18 mouse cellular contexts compared by ENCODE assay signal in genomic region chr16:13208087-13208486, GRCm38 (mm10). TPM values are rescaled to one million over a fixed set of nuclear protein-coding genes. Genes with fewer than 3 reads are reported as not detected.
A peak's percentile ranks its signal among the peaks of the same experiment; 100 is the strongest.
DNase-seq lines count a peak whose midpoint lies in the region; ATAC-seq and TF ChIP-seq lines count a peak whose summit lies in the region.
"Had no signal": no experiment of that assay in that cellular context is flagged by ENCODE, and none has a peak within 500 bp of the region (broad histone marks: within the 10 kb centered on the region; RNA-seq: fewer than 3 reads in every experiment).

No protein-coding gene starts in this region.

- peak; percentile 6; the same call in 1 of the 2 replicates for ATAC-seq in frontal cortex, adult (ENCODE audit: low TSS enrichment)
- ATAC-seq in limb, embryonic 12.5 days (ENCODE audit: insufficient number of reproducible peaks, insufficient read depth, low FRiP score, low TSS enrichment, low read depth): peak; percentile 52; the same call in 1 of the 2 replicates
- no peak for ATAC-seq in forebrain, embryonic 15.5 days (replicated peaks)

- H3K9me3 ChIP-seq in limb, embryonic 12.5 days: no peaks in the 10 kb centered on the region
- H3K9me3 ChIP-seq in limb, embryonic 10.5 days (replicated peaks): no peaks in the 10 kb centered on the region
- H3K9me3 ChIP-seq in forebrain, embryonic 15.5 days: no peaks in the 10 kb centered on the region
- H3K9me3 ChIP-seq: embryonic facial prominence, embryonic 12.5 days; forebrain, embryonic 10.5 days; hindbrain, embryonic 13.5 days had no signal

- no peak overlapping the region for H3K9ac ChIP-seq in limb, embryonic 12.5 days (replicated peaks)
- H3K9ac ChIP-seq in forebrain, embryonic 15.5 days (replicated peaks): no peak overlapping the region
- H3K9ac ChIP-seq: embryonic facial prominence, embryonic 12.5 days; hindbrain, embryonic 13.5 days; liver, embryonic 14.5 days had no signal

- no peak overlapping the region for H3K4me3 ChIP-seq in limb, embryonic 12.5 days (replicated peaks)
- no peak overlapping the region for H3K4me3 ChIP-seq in limb, embryonic 10.5 days
- no peak overlapping the region for H3K4me3 ChIP-seq in olfactory bulb, adult 2 months (ENCODE audit: insufficient read depth, low read depth, low read length)
- no peak overlapping the region for H3K4me3 ChIP-seq in forebrain, embryonic 15.5 days
- H3K4me3 ChIP-seq: embryonic facial prominence, embryonic 12.5 days; forebrain, embryonic 10.5 days; hindbrain, embryonic 13.5 days had no signal

- no peak for TF ChIP-seq POLR2A in olfactory bulb, adult 2 months (IDR thresholded peaks at IDR 0.05; ENCODE audit: insufficient read depth, low read depth, low read length)

- no peak for DNase-seq in frontal cortex, postnatal 36 days (ENCODE audit: low spot score in 2 of 2)
- no peak for DNase-seq in limb, embryonic 10.5 days (ENCODE audit: low spot score)
- peak; percentile 39 for DNase-seq in NIH3T3 (ENCODE audit: low read depth)
- no peak for DNase-seq in right cerebral cortex, postnatal 36 days (ENCODE audit: low spot score in 2 of 2)
- DNase-seq: cerebellum, adult 8-10 months; kidney, adult 8-10 months; lung, postnatal 14 days; midbrain, embryonic 14.5 days; right cerebral cortex, postnatal 14 days; thymus, adult 2 months had no signal

- WGBS in limb, embryonic 12.5 days: 20% methylated on average over 3 of the region's 3 CpGs
- WGBS in limb, embryonic 10.5 days: 45% methylated on average over 3 of the region's 3 CpGs
- WGBS in olfactory bulb, adult 2 months: 20% methylated on average over 3 of the region's 3 CpGs
- 17% methylated on average over 3 of the region's 3 CpGs for WGBS in forebrain, embryonic 15.5 days

- no peak overlapping the region for H3K27ac ChIP-seq in limb, embryonic 12.5 days
- no peak overlapping the region for H3K27ac ChIP-seq in limb, embryonic 10.5 days
- peak overlapping the region; percentile 84 for H3K27ac ChIP-seq in olfactory bulb, adult 2 months (ENCODE audit: insufficient read depth, low read depth, low read length)
- no peak overlapping the region for H3K27ac ChIP-seq in forebrain, embryonic 15.5 days (replicated peaks)
- H3K27ac ChIP-seq: embryonic facial prominence, embryonic 12.5 days; forebrain, embryonic 10.5 days; hindbrain, embryonic 13.5 days; liver, embryonic 14.5 days had no signal

- no peaks in the 10 kb centered on the region for H3K36me3 ChIP-seq in limb, embryonic 12.5 days
- no peaks in the 10 kb centered on the region for H3K36me3 ChIP-seq in limb, embryonic 10.5 days
- no peaks in the 10 kb centered on the region for H3K36me3 ChIP-seq in forebrain, embryonic 15.5 days
- H3K36me3 ChIP-seq: embryonic facial prominence, embryonic 12.5 days; forebrain, embryonic 10.5 days; hindbrain, embryonic 13.5 days had no signal

- H3K4me2 ChIP-seq in limb, embryonic 12.5 days: no peak overlapping the region
- H3K4me2 ChIP-seq in forebrain, embryonic 15.5 days (replicated peaks): no peak overlapping the region
- H3K4me2 ChIP-seq: embryonic facial prominence, embryonic 12.5 days; hindbrain, embryonic 13.5 days had no signal

- H3K27me3 ChIP-seq in limb, embryonic 12.5 days: no peaks in the 10 kb centered on the region
- H3K27me3 ChIP-seq in limb, embryonic 10.5 days (ENCODE audit: low read depth, poor library complexity, severe bottlenecking): no peaks in the 10 kb centered on the region
- no peaks in the 10 kb centered on the region for H3K27me3 ChIP-seq in forebrain, embryonic 15.5 days
- H3K27me3 ChIP-seq: embryonic facial prominence, embryonic 12.5 days; hindbrain, embryonic 13.5 days had no signal

- no peak for TF ChIP-seq CTCF in olfactory bulb, adult 2 months (IDR thresholded peaks at IDR 0.05; ENCODE audit: insufficient read depth, low read depth, low read length)

- H3K4me1 ChIP-seq in limb, embryonic 12.5 days (replicated peaks): peaks cover 16% of the 10 kb centered on the region
- peaks cover 16% of the 10 kb centered on the region for H3K4me1 ChIP-seq in limb, embryonic 10.5 days
- H3K4me1 ChIP-seq in olfactory bulb, adult 2 months (ENCODE audit: control insufficient read depth, insufficient read depth, low read length): peaks cover 13% of the 10 kb centered on the region
- no peaks in the 10 kb centered on the region for H3K4me1 ChIP-seq in forebrain, embryonic 15.5 days
- H3K4me1 ChIP-seq: hindbrain, embryonic 13.5 days had no signal

RNA-seq across cellular contexts. Expression of gene Mrtfb, which starts 48.2 kb away (rescaled TPM):
- 23.1 and 24.7 TPM in 2 replicates for polyA plus RNA-seq in limb, embryonic 12.5 days (2016; fragmentation: Nextera tagmentation; extraction: Ambion mirVana)
- polyA plus RNA-seq in limb, embryonic 10.5 days (2016; fragmentation: Nextera tagmentation; extraction: Ambion mirVana): 17.1 and 21.3 TPM in 2 replicates
- polyA plus RNA-seq in olfactory bulb, adult 2 months (2012; ENCODE audit: insufficient read depth, insufficient read length, low replicate concordance, missing spikeins): 36.5 TPM in 1 of 2 replicates, not detected in the other
- polyA plus RNA-seq in forebrain, embryonic 15.5 days (2015; fragmentation: Nextera tagmentation; extraction: Ambion mirVana): 12.2 and 13.3 TPM in 2 replicates
